Mouse (Mus musculus): ENCODE measurements around the gene Dis3l2. TPM values are rescaled to one million over a fixed set of nuclear protein-coding genes. Genes with fewer than 3 reads are reported as not detected.

The Dis3l2 gene
- polyA plus RNA-seq, 1 experiment from 2014 or later: 19.0 TPM

- no peak overlapping the region for H3K4me2 ChIP-seq (ENCODE audit: low read depth, low read length)
- H3K9ac ChIP-seq (ENCODE audit: low read depth, low read length): no peak overlapping the region
- ATAC-seq: no peak
- no peaks in the 10 kb centered on the region for H3K27me3 ChIP-seq (replicated peaks; ENCODE audit: control insufficient read depth, insufficient read depth, low read length)
- no peak overlapping the region for H3K27ac ChIP-seq (ENCODE audit: low read length)
- peaks cover 6% of the 10 kb centered on the region; the same call in 1 of the 2 replicates for H3K4me1 ChIP-seq (ENCODE audit: control insufficient read depth, insufficient read depth, low read length)
- WGBS: 85% methylated on average over 2 of the region's 2 CpGs
- H3K9me3 ChIP-seq (ENCODE audit: control insufficient read depth, low read length): no peaks in the 10 kb centered on the region
- H3K4me3 ChIP-seq (ENCODE audit: low read length): no peak overlapping the region
- no peaks in the 10 kb centered on the region; the same call in 1 of the 2 replicates for H3K36me3 ChIP-seq (ENCODE audit: control insufficient read depth, insufficient read depth, low read length)
These were observed 8.4 kb downstream of the Dis3l2 start for GRCm38 (mm10) chr1:86712045-86712444.

GRCm38 (mm10) chr1:86713054-86713453, 9.4 kb downstream of the Dis3l2 start:
- peak; percentile 85 for ATAC-seq

GRCm38 (mm10) chr1:86718190-86718589, 14.6 kb downstream of the Dis3l2 start:
- no peak for ATAC-seq
- Histone ChIP-seq H3K36me3 (ENCODE audit: control insufficient read depth, insufficient read depth, low read length) (no peaks in the 10 kb centered on the region), H3K4me2 (ENCODE audit: low read depth, low read length) (no peak overlapping the region), H3K9me3 (ENCODE audit: control insufficient read depth, low read length) (no peaks in the 10 kb centered on the region), H3K4me1 (ENCODE audit: control insufficient read depth, insufficient read depth, low read length) (0 out of 2 replicates have a peak, but pooled peaks cover under 1% of the 10 kb centered on the region), H3K4me3 (ENCODE audit: low read length) (no peak overlapping the region), H3K27ac (ENCODE audit: low read length) (no peak overlapping the region), H3K27me3 (replicated peaks; ENCODE audit: control insufficient read depth, insufficient read depth, low read length) (no peaks in the 10 kb centered on the region), H3K9ac (ENCODE audit: low read depth, low read length) (no peak overlapping the region)
- 83% methylated on average over 1 of the region's 1 CpGs for WGBS

More at GRCm38 (mm10) chr1:86713054-86713453, 9.4 kb downstream of the Dis3l2 start:
- peaks cover 6% of the 10 kb centered on the region; the same call in 1 of the 2 replicates for H3K4me1 ChIP-seq (ENCODE audit: control insufficient read depth, insufficient read depth, low read length)
- H3K27ac ChIP-seq (ENCODE audit: low read length): no peak overlapping the region
- 86% methylated on average over 4 of the region's 4 CpGs for WGBS
- H3K9ac ChIP-seq (ENCODE audit: low read depth, low read length): no peak overlapping the region
- H3K27me3 ChIP-seq (replicated peaks; ENCODE audit: control insufficient read depth, insufficient read depth, low read length): no peaks in the 10 kb centered on the region
- no peaks in the 10 kb centered on the region for H3K9me3 ChIP-seq (ENCODE audit: control insufficient read depth, low read length)
- no peak overlapping the region for H3K4me3 ChIP-seq (ENCODE audit: low read length)
- no peaks in the 10 kb centered on the region for H3K36me3 ChIP-seq (ENCODE audit: control insufficient read depth, insufficient read depth, low read length)
- H3K4me2 ChIP-seq (ENCODE audit: low read depth, low read length): no peak overlapping the region

- ATAC-seq: no peak
- H3K4me2 ChIP-seq (ENCODE audit: low read depth, low read length): no peak overlapping the region
- no peaks in the 10 kb centered on the region for H3K27me3 ChIP-seq (replicated peaks; ENCODE audit: control insufficient read depth, insufficient read depth, low read length)
- no peak overlapping the region for H3K4me3 ChIP-seq (ENCODE audit: low read length)
- 72% methylated on average over 4 of the region's 4 CpGs for WGBS
- H3K9ac ChIP-seq (ENCODE audit: low read depth, low read length): no peak overlapping the region
- H3K36me3 ChIP-seq (ENCODE audit: control insufficient read depth, insufficient read depth, low read length): no peaks in the 10 kb centered on the region
- H3K27ac ChIP-seq (ENCODE audit: low read length): no peak overlapping the region
- H3K4me1 ChIP-seq (ENCODE audit: control insufficient read depth, insufficient read depth, low read length): no peaks in the 10 kb centered on the region
- no peaks in the 10 kb centered on the region for H3K9me3 ChIP-seq (ENCODE audit: control insufficient read depth, low read length)
These were observed 15.8 kb downstream of the Dis3l2 start for GRCm38 (mm10) chr1:86719391-86719790.

- no peak overlapping the region for H3K27ac ChIP-seq (ENCODE audit: low read length)
- WGBS: 74% methylated on average over 2 of the region's 2 CpGs
- no peaks in the 10 kb centered on the region for H3K9me3 ChIP-seq (ENCODE audit: control insufficient read depth, low read length)
- H3K27me3 ChIP-seq (replicated peaks; ENCODE audit: control insufficient read depth, insufficient read depth, low read length): no peaks in the 10 kb centered on the region
- no peak overlapping the region for H3K4me2 ChIP-seq (ENCODE audit: low read depth, low read length)
- no peaks in the 10 kb centered on the region for H3K4me1 ChIP-seq (ENCODE audit: control insufficient read depth, insufficient read depth, low read length)
- H3K9ac ChIP-seq (ENCODE audit: low read depth, low read length): no peak overlapping the region
- no peak for ATAC-seq
- H3K4me3 ChIP-seq (ENCODE audit: low read length): no peak overlapping the region
- H3K36me3 ChIP-seq (ENCODE audit: control insufficient read depth, insufficient read depth, low read length): no peaks in the 10 kb centered on the region
These were observed 29.7 kb downstream of the Dis3l2 start for GRCm38 (mm10) chr1:86733160-86733821.

- no peaks in the 10 kb centered on the region for H3K4me1 ChIP-seq (ENCODE audit: control insufficient read depth, insufficient read depth, low read length)
- H3K27ac ChIP-seq (ENCODE audit: low read length): no peak overlapping the region
- WGBS: 90% methylated on average over 1 of the region's 1 CpGs
- no peak overlapping the region for H3K9ac ChIP-seq (ENCODE audit: low read depth, low read length)
- H3K9me3 ChIP-seq (ENCODE audit: control insufficient read depth, low read length): no peaks in the 10 kb centered on the region
- H3K4me2 ChIP-seq (ENCODE audit: low read depth, low read length): no peak overlapping the region
- H3K36me3 ChIP-seq (ENCODE audit: control insufficient read depth, insufficient read depth, low read length): no peaks in the 10 kb centered on the region
- no peaks in the 10 kb centered on the region for H3K27me3 ChIP-seq (replicated peaks; ENCODE audit: control insufficient read depth, insufficient read depth, low read length)
- no peak for ATAC-seq
- H3K4me3 ChIP-seq (ENCODE audit: low read length): no peak overlapping the region
These were observed 32.8 kb downstream of the Dis3l2 start for GRCm38 (mm10) chr1:86736414-86736813.

- H3K4me1 ChIP-seq (ENCODE audit: control insufficient read depth, insufficient read depth, low read length): no peaks in the 10 kb centered on the region
- H3K4me3 ChIP-seq (ENCODE audit: low read length): no peak overlapping the region
- no peak overlapping the region for H3K27ac ChIP-seq (ENCODE audit: low read length)
- 59% methylated on average over 3 of the region's 3 CpGs for WGBS
- ATAC-seq: no peak
- no peaks in the 10 kb centered on the region for H3K27me3 ChIP-seq (replicated peaks; ENCODE audit: control insufficient read depth, insufficient read depth, low read length)
- no peaks in the 10 kb centered on the region for H3K9me3 ChIP-seq (ENCODE audit: control insufficient read depth, low read length)
- H3K9ac ChIP-seq (ENCODE audit: low read depth, low read length): no peak overlapping the region
- no peaks in the 10 kb centered on the region for H3K36me3 ChIP-seq (ENCODE audit: control insufficient read depth, insufficient read depth, low read length)
- H3K4me2 ChIP-seq (ENCODE audit: low read depth, low read length): no peak overlapping the region
These were observed 39.3 kb downstream of the Dis3l2 start for GRCm38 (mm10) chr1:86742896-86743295.

- H3K9ac ChIP-seq (ENCODE audit: low read depth, low read length): no peak overlapping the region
- no peaks in the 10 kb centered on the region for H3K9me3 ChIP-seq (ENCODE audit: control insufficient read depth, low read length)
- no peak overlapping the region for H3K4me3 ChIP-seq (ENCODE audit: low read length)
- H3K27ac ChIP-seq (ENCODE audit: low read length): no peak overlapping the region
- 95% methylated on average over 2 of the region's 2 CpGs for WGBS
- H3K27me3 ChIP-seq (replicated peaks; ENCODE audit: control insufficient read depth, insufficient read depth, low read length): no peaks in the 10 kb centered on the region
- no peaks in the 10 kb centered on the region for H3K4me1 ChIP-seq (ENCODE audit: control insufficient read depth, insufficient read depth, low read length)
- H3K4me2 ChIP-seq (ENCODE audit: low read depth, low read length): no peak overlapping the region
- ATAC-seq: no peak
- no peaks in the 10 kb centered on the region for H3K36me3 ChIP-seq (ENCODE audit: control insufficient read depth, insufficient read depth, low read length)
These were observed 43.4 kb downstream of the Dis3l2 start for GRCm38 (mm10) chr1:86747034-86747433.

- H3K27ac ChIP-seq (ENCODE audit: low read length): no peak overlapping the region
- no peak overlapping the region for H3K9ac ChIP-seq (ENCODE audit: low read depth, low read length)
- H3K27me3 ChIP-seq (replicated peaks; ENCODE audit: control insufficient read depth, insufficient read depth, low read length): no peaks in the 10 kb centered on the region
- no peaks in the 10 kb centered on the region for H3K4me1 ChIP-seq (ENCODE audit: control insufficient read depth, insufficient read depth, low read length)
- no peak overlapping the region for H3K4me2 ChIP-seq (ENCODE audit: low read depth, low read length)
- H3K4me3 ChIP-seq (ENCODE audit: low read length): no peak overlapping the region
- H3K36me3 ChIP-seq (ENCODE audit: control insufficient read depth, insufficient read depth, low read length): no peaks in the 10 kb centered on the region
- no peak for ATAC-seq
- no peaks in the 10 kb centered on the region for H3K9me3 ChIP-seq (ENCODE audit: control insufficient read depth, low read length)
- WGBS: 77% methylated on average over 3 of the region's 3 CpGs
These were observed 46.5 kb downstream of the Dis3l2 start for GRCm38 (mm10) chr1:86750094-86750493.

GRCm38 (mm10) chr1:86753416-86753815, 49.8 kb downstream of the Dis3l2 start:
- Histone ChIP-seq H3K4me2 (ENCODE audit: low read depth, low read length) (no peak overlapping the region), H3K27ac (ENCODE audit: low read length) (no peak overlapping the region)

More at GRCm38 (mm10) chr1:86753416-86753815, 49.8 kb downstream of the Dis3l2 start:
- Histone ChIP-seq H3K4me3 (ENCODE audit: low read length) (no peak overlapping the region), H3K9ac (ENCODE audit: low read depth, low read length) (no peak overlapping the region), H3K4me1 (ENCODE audit: control insufficient read depth, insufficient read depth, low read length) (no peaks in the 10 kb centered on the region), H3K27me3 (replicated peaks; ENCODE audit: control insufficient read depth, insufficient read depth, low read length) (no peaks in the 10 kb centered on the region), H3K9me3 (ENCODE audit: control insufficient read depth, low read length) (no peaks in the 10 kb centered on the region), H3K36me3 (ENCODE audit: control insufficient read depth, insufficient read depth, low read length) (no peaks in the 10 kb centered on the region)
- no peak for ATAC-seq
- WGBS: 78% methylated on average over 8 of the region's 8 CpGs

All from intestine, embryonic 16.5 days (tissue).